Mouse (Mus musculus): ENCODE measurements around the gene Cryba4.

Cryba4 gene

GRCm38 (mm10) chr5:112235806-112236205, 16.5 kb downstream of the Cryba4 start:
- no peak for DNase-seq

GRCm38 (mm10) chr5:112228240-112229076, 23.9 kb downstream of the Cryba4 start:
- DNase-seq: no peak

GRCm38 (mm10) chr5:112227898-112228239, 24.4 kb downstream of the Cryba4 start:
- DNase-seq: no peak

- no peak for DNase-seq
Measured at GRCm38 (mm10) chr5:112227354-112227753, 25.0 kb downstream of the Cryba4 start.

- DNase-seq: no peak
Measured at GRCm38 (mm10) chr5:112225591-112225990, 26.7 kb downstream of the Cryba4 start.

- no peak for DNase-seq
Measured at GRCm38 (mm10) chr5:112220203-112220602, 32.1 kb downstream of the Cryba4 start.

GRCm38 (mm10) chr5:112219398-112219797, 32.9 kb downstream of the Cryba4 start:
- no peak for DNase-seq

GRCm38 (mm10) chr5:112218679-112219078, 33.6 kb downstream of the Cryba4 start:
- no peak for DNase-seq

GRCm38 (mm10) chr5:112217031-112217430, 35.3 kb downstream of the Cryba4 start:
- no peak for DNase-seq

GRCm38 (mm10) chr5:112216335-112216734, 36.0 kb downstream of the Cryba4 start:
- no peak for DNase-seq

GRCm38 (mm10) chr5:112215801-112216251, 36.5 kb downstream of the Cryba4 start:
- DNase-seq: no peak

- DNase-seq: no peak
Measured at GRCm38 (mm10) chr5:112215291-112215751, 37.0 kb downstream of the Cryba4 start.

GRCm38 (mm10) chr5:112214419-112214818, 37.9 kb downstream of the Cryba4 start:
- peak; percentile 31 to 65 for DNase-seq

GRCm38 (mm10) chr5:112213331-112214240, 38.7 kb downstream of the Cryba4 start:
- DNase-seq: no peak

GRCm38 (mm10) chr5:112212711-112213264, 39.5 kb downstream of the Cryba4 start:
- DNase-seq: no peak

GRCm38 (mm10) chr5:112211911-112212310, 40.4 kb downstream of the Cryba4 start:
- DNase-seq: no peak

GRCm38 (mm10) chr5:112210104-112210503, 42.2 kb downstream of the Cryba4 start:
- peak in 1 of 2 experiments; percentile 44 for DNase-seq

- no peak for DNase-seq
Measured at GRCm38 (mm10) chr5:112208321-112208720, 44.0 kb downstream of the Cryba4 start.

- DNase-seq: no peak
Measured at GRCm38 (mm10) chr5:112206543-112207255, 45.6 kb downstream of the Cryba4 start.

- no peak for DNase-seq
Measured at GRCm38 (mm10) chr5:112199656-112200055, 52.7 kb downstream of the Cryba4 start.
